Mouse (Mus musculus) ovary, adult 2 months (tissue): ENCODE measurements around the gene Pnpla3. TPM values are rescaled to one million over a fixed set of nuclear protein-coding genes. Genes with fewer than 3 reads are reported as not detected.

Experiments used
- polyA plus RNA-seq: library from polyadenylated mRNA; depleted of rRNA; stranded (reverse); fragments of >200 nt; gene quantifications from 2 replicates; pipeline ENCODE4 v1.2.3, GENCODE M21; 2012; rRNA removed

The Pnpla3 gene
- 77.6 and 80.2 TPM in 2 replicates for polyA plus RNA-seq

DNA sequence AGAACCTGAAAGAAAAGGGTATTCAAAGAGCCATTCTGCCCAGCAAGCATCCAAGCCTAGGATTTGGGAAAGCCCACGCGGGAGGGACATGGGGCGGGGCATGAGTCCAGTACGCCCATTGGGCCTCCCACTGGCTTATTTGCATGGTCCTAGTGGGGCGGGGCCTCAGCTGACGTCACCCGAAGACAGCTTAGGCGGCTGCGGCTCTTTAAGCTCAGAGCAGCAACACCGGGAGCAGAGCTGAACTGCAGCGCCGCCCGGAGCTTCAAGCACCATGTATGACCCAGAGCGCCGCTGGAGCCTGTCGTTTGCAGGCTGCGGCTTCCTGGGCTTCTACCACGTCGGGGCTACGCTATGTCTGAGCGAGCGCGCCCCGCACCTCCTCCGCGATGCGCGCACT, at the start of gene Pnpla3:
Pnpla3 (plus strand) TSS at position 238 of the 400 bp plus-strand sequence.

DNA sequence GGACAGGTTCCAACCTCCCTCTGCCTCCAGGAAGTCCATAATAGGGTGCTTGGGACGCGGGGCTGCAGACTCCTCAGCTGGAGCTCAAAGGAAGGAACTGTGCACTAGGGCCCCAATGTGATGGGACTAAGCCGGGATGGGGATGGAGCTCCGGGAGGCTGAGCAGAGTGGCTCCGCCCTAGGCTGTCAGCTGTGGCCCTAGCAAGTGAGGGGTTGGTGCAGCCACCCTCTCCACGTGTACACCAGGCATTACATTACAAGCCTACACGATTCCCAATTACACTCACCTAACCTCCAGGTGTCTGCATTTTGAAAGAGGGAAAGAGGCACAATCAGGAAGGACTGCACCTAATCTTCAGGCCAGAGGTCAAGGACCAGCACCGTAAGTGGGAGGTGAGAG, 44.6 kb upstream of the Pnpla3 start, which contains the start of gene Pnpla5:
Pnpla5 (minus strand) TSS at position 101 of the 400 bp plus-strand sequence.

DNA sequence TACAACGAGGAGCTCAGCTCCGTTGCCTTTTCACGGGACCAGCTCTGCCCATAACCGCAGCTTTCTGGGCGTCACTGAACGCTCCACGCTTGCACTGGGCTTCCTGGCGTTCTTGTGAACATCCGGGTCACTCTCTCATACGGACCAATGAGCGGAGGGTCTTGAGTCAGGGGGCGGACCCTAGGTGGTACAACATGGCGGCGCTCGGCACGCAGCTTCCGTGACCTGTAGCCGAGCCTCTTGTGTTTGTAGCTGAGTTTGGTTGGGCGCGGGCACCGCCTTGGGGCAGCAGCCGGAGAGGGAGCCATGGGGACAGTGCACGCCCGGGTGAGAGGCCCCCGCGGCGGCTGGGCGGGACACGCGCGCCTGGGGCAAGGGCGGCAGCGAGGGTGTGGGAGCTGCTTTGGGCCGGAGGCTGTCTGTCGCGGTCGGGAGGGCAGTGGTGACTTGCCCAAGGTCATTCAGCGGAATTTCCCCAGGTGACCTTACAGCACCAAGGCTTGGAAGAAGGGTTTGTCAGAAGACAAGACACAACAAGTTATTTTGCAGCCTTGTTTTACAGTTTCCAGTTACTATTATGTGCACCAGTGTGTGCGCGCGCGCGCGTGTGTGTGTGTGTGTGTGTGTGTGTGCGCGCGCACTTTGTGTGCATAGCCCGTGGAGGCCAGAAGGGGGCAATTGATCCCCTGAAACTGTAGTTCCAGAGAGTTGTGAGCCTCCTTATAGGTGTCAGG, 24.6 kb downstream of the Pnpla3 start, which contains the start of gene Samm50:
Samm50 (plus strand) TSS at position 184 of the 734 bp plus-strand sequence.

DNA sequence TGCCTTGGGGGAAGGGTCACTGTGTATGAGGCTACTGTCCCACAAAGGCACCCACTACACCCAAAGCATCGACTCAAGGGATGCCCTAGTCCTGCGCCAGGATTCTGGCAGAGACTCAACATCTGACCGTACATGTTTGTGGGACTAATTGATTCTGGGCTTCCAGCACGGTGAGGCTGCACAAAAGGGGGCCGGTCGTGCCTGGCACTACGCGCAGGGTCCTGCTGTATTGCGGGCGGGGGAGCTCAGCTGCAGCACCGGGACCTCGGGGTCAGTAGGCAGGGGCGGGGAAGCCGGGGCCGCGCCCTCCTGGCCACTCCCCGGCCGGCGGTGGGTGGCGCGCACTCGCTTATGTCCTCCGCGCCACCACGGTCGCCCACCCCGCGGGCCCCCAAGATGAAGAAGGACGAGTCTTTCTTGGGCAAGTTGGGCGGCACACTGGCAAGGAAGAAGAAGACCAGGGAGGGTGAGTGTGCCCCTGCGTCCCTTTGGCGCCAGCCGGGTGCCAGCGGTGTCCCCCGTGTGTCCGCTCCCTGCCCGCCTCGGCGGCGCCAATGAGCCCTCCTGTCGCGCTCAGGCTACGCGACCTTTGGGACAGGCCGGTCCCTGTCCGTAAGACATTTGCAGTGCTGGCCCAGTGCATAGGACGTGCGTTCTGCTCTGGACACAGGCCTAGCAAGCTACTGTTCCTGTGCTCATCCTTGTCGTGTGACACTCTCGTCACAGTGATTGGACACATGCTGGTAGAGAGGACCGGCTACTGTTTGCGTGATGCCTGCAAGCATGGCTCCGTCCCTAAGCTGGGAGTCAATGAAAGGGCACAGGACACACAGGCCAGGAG, 64.3 kb downstream of the Pnpla3 start, which contains the start of gene Parvb:
Parvb (plus strand) TSS at position 323 of the 841 bp plus-strand sequence.

Other genes with a start within 250 kb of the Pnpla3 start
- 1.8 and 2.5 TPM in 2 replicates for gene Efcab6, start 102.5 kb upstream of the Pnpla3 start, polyA plus RNA-seq
- 1.3 and 1.8 TPM in 2 replicates for gene Sult4a1, start 62.1 kb upstream of the Pnpla3 start, polyA plus RNA-seq
- 0.36 and 0.40 TPM in 2 replicates for gene Pnpla5, start 44.7 kb upstream of the Pnpla3 start, polyA plus RNA-seq
- 9.0 and 10.3 TPM in 2 replicates for gene Samm50, start 24.4 kb downstream of the Pnpla3 start, polyA plus RNA-seq
- gene Parvb, start 64.2 kb downstream of the Pnpla3 start, polyA plus RNA-seq: 16.7 and 39.6 TPM in 2 replicates
- 1.9 and 2.4 TPM in 2 replicates for gene Parvg, start 156.2 kb downstream of the Pnpla3 start, polyA plus RNA-seq